Mouse (Mus musculus) cerebellum, adult 11-12 months (tissue): ENCODE data around the gene Doxl2.
"Not testable (repeated sequence)": the region's sequence is repeated elsewhere in the genome, so short reads cannot be mapped to it uniquely, and the experiment has no call there.

ENCODE experiments used
- DNase-seq: peaks from one replicate; pipeline ENCODE4 v3.0.0; 2022

Gene Doxl2

DNA sequence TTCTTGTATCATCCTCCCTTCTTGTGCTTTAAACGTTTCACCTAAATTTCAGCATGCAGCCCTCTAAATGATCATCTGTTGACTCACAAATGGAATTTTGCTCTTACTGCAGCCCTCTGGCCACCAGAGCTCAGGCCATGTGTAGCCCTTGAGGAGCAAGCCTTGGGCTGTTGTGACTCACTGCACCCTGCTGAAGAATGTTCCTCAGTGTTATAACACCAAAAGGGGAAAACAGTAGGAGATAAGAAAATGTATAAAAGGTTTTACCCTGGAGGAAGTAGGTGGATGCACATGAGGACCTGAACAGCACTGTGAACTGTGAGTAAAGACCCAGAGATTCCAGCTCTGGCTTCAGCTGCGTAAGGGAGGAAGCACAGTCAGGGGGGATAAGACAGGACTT, at the start of gene Doxl2:
TSS of gene Doxl2 (plus strand) at position 301 of the 400 bp plus-strand sequence.
- DNase-seq = no peak

DNA sequence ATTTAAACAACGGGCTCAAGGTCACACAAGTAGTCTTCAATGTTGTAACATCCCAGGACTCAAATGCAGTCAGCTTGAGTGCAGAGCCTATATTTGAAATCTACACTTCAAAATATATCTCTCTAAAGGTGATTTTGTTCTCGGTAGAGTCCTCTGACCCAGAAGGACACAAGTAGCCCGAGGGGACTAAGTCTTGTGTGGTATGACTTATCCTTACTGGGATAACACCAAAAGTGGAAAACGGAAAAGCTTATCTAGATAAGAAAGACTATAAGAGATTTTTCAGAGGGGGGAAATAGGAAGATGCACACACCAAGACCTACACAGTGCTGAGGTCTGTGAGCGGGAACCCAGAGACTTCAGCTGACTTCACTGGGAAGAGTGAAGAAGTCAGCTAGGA, 45.2 kb upstream of the Doxl2 start, which contains the start of gene 1600015I10Rik:
TSS of gene 1600015I10Rik (plus strand) at position 301 of the 400 bp plus-strand sequence.
- no peak for DNase-seq

GRCm38 (mm10) chr6:48949596-48949995, 25.2 kb upstream of the Doxl2 start:
- DNase-seq = no peak

DNA sequence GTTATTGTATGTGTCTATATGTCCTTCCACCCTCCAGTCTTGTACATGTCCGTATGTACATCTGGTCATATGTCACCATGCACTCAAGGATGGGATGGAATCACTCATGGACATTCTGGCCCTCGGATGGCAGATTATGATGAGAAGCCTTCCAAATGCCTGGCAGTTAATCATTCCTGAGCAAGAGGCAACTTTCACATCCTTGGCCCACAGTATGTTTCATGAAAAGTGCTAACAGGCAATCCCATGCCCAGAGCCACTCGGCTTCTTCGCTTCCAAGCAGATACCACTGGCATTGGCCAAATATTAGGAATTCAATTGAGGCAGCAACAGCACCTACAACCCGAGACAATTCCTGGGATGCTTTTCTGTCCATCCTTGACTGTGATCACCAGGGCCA, 24.1 kb upstream of the Doxl2 start:
- no peak for DNase-seq

GRCm38 (mm10) chr6:48951630-48952029, 23.1 kb upstream of the Doxl2 start:
- DNase-seq = no peak

- DNase-seq = no peak
Observed at GRCm38 (mm10) chr6:48953220-48953619, 21.5 kb upstream of the Doxl2 start.

GRCm38 (mm10) chr6:48954211-48954610, 20.6 kb upstream of the Doxl2 start:
- no peak for DNase-seq

GRCm38 (mm10) chr6:48954946-48955345, 19.8 kb upstream of the Doxl2 start:
- DNase-seq = no peak

DNA sequence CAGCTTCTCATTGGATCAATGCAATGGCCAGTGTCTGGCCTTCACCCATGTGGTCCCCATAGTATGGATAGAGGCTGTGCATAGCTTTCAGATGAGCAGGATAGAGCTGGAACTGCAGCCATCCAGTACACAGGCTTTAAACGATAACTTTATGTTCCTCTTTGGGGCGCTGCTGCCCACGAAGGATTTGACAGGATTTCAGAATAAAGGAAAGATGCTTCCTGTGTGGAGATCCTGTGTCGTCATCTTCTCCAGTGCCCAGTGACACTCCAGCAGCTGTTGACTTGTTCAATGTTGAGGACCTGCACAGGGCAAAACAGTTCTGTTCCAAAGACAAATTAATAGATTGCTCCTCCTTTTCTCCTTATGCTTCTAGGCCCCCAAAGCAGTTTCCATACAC, 18.0 kb upstream of the Doxl2 start:
- no peak for DNase-seq

GRCm38 (mm10) chr6:48958053-48958452, 16.7 kb upstream of the Doxl2 start:
- DNase-seq = no peak

GRCm38 (mm10) chr6:48959151-48959550, 15.6 kb upstream of the Doxl2 start:
- not testable (repeated sequence) for DNase-seq

GRCm38 (mm10) chr6:48966696-48967095, 8.1 kb upstream of the Doxl2 start:
- DNase-seq = not testable (repeated sequence)

- no peak for DNase-seq
Observed at GRCm38 (mm10) chr6:48967868-48968267, 6.9 kb upstream of the Doxl2 start.

DNA sequence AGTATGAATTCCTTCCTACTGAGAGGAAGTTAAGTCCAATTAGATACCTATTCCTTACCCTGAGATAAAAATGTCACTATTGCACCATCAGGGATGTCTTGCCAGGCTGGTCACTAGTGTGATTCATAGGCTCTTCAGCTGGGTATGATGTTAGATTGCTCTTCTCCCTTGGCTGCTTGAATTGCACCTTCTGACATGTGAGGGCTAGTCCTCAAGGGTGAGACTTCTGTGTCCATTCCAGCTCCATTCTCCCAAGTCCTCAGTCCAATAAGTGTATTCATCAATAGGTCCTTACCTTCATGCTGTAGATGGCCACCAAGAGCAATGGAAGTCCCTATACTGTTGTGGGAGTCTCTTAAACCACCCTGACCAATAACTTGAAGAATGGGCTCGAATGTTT, 4.9 kb downstream of the Doxl2 start:
- no peak for DNase-seq

DNA sequence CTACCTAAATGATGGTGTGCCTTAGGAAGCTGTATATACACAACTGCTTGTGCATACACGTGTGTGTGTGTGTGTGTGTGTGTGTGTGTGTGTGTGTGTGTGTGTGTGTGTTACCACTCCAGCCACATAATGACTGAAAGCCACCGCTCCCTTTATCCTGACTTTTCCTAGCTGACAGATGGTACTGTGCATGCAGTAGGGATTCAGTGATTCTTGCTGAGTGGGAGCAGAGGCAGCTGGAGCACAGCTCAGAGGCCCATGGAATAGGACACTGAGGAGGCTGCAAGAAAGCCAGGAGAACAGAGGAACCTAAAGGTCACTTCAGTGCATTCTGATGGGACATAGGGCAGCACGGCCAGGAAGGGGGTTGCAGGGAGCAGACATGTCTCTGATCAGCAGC, 7.5 kb downstream of the Doxl2 start:
- DNase-seq = no peak

DNA sequence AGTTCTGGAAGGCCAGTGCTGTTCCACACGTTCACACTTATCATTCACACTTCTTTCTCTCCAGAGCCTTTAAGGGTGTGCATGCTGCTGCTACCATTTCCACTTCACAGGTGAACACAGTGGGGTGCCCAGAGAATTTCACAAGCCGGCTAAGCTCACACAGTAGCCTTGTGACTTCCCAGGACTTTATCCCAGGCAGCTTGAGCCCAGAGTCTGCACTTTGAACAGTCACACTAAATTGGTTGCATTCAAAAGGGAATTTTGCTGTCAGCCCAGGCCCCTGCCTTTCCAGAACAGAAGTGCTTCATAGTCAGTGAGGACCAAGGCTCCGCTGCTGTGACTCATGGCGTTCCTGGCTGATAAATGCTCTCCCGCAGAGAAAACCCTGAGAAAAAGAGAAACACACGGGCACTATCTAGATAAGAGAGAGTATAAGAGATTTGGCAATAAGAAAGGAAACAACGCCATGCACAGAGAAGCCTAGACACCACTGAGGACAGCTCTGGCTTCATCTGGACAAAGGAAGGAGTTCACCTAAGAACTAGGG, 11.8 kb downstream of the Doxl2 start, which contains the start of gene Svs1:
TSS of gene Svs1 (plus strand) at position 418 of the 547 bp plus-strand sequence.
- no peak for DNase-seq

DNA sequence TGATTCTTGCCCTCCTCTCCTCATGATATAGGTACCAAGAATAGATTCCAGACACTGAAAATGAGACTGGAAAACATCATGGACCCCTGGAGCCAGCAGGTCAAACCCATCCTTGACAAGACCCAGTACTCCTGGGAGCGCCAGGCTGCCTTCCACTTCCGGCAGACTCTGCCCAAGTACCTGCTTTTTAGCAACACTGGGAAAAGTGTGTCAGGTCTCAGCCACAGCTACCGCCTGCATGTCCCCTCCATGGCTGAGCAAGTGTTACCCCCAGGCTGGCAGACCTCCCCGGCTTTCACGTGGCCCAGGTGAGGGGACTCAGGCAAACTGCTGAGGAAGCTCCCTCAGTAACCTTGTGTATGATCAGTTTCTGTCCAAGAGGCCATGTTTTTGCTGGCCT, 15.2 kb downstream of the Doxl2 start:
- DNase-seq = no peak

DNA sequence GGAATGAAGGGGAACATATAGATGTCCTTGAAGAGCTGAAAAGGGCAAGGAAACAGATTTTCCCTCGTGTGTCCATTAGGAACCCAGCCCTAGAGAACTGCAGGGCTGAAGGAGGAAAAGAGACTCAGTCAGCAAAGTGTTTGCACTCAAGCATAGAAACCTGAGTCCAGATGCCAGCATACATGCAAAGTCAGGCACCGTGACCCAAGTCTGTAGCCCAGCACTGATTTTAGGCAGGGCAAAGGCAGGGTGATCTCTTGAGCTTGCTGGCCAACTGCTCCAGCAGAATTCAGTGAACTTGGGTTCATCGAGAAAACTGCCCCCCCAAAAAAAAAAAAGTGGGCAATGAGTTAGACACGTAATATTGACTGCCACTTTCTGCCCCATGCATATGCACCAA, 17.2 kb downstream of the Doxl2 start:
- DNase-seq = no peak

GRCm38 (mm10) chr6:48998186-48998585, 23.4 kb downstream of the Doxl2 start:
- no peak for DNase-seq

DNA sequence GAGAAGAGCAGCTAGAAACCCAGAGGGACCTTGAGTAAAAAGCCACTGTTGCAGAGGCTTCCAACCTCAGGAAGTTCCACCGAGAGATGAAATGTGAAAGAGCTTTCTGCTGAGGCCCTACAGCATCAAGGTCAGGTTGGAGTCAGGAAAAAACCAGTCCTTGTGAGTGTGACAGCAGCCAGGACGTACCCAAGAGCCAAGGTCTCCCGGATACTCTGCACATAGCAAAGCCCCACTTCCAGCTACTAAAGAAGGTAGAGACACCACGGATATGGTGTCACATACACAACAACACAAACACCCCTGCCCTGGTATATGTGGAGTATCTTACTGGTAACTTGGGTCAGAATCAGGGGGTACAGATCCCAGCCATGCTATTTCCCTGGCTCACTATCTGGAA, 24.0 kb downstream of the Doxl2 start:
- no peak for DNase-seq

- DNase-seq = no peak
Observed at GRCm38 (mm10) chr6:49003381-49003780, 28.6 kb downstream of the Doxl2 start.

- peak; percentile 20 for DNase-seq
Observed at GRCm38 (mm10) chr6:49007981-49008380, 33.2 kb downstream of the Doxl2 start.

DNA sequence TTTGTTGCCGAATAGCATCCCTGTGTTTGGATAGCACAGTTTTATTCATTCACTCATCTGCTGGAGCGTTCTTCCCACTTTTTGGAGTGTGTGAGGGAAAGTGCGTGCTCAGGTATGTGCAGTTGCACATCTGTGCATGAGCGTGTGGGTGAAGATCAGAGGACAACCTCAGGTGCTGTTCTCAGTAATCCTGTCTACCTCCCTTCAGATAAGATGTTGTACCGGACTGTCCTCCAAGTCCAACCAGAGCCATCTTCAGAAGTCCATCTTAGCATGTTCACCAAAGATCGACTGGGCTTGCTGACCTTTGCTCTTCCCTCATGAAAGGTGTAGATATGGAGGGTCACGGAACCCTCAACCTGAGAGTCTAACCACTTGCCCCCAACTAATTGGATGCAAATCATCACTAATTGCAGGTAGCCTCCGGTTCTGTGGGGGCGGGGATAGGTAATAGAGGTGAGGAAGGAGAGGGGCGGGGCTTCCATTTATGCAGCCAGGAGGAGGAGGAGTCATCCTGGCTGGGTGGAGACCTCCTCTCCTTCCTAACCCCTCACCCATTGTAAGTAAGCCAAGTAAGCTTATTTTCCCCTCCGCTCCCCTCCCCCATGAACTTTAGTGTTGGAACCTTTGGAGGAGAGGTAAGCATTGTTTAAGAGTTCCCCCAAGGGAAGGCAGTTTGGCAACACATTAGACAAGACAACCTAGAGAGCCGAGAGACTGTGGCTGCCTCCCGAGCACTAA, 33.8 kb downstream of the Doxl2 start:
- no peak for DNase-seq

DNA sequence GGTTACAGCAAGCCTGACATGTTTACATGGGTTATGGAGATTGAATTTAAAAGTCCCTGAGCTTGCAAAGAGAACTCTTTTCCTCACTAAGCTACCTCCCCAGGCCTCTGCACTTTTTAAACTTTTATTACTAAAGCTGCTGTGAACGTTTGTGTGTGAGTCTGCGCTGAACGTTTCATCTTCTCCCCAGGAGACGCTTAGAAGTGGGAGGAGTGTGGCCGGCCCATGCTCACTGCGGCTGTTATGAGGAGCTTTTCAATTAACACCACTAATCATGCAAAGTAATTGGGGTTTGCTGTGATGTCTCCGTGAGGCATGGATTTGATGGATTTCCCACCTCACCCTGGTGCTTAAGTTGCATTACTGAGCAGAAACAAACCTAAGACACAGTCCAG, 34.4 kb downstream of the Doxl2 start:
- DNase-seq = no peak

DNA sequence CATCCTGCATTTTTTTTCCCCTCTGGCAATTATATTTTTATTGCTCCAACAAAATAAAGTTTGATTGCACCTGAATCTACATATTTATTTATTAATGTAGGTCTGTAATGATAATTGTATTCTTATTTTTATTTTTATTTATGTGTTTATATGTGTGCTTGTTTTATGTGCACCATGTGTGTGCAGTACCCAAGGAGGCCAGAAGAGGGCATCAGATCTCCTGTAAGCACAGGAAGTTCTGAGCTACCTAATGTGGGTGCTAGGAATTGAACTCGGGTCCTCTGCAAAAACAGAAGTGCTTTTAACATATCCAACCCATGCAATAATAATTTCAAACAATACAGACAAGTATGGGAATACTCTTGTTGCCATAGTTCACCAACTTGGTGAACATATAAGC, 34.9 kb downstream of the Doxl2 start:
- no peak for DNase-seq
